Mouse (Mus musculus) CH12.LX (cell line): ENCODE measurements around the gene Patj.

ENCODE experiments used
- CHD2 ChIP-seq: IDR thresholded peaks from 2 replicates; pipeline ENCODE4 v1.6.1; 2011; ENCODE audit warnings: low read length, improper control_type of control experiment
- CTCF ChIP-seq, 2 experiments: IDR thresholded peaks in 1 of 2; conservative IDR thresholded peaks in 1 of 2; 2 replicates each; pipeline ENCODE4 v1.5.1; 2011 to 2012; ENCODE audit warnings: low read depth in 2 of 2, low read length in 2 of 2, improper control_type of control experiment in 1 of 2, inconsistent platforms in 1 of 2, mild to moderate bottlenecking in 1 of 2, moderate library complexity in 1 of 2
- EP300 ChIP-seq: IDR thresholded peaks from 2 replicates; pipeline ENCODE4 v1.6.1; 2011; ENCODE audit warnings: low read length, improper control_type of control experiment
- MAZ ChIP-seq: IDR thresholded peaks from 2 replicates; pipeline ENCODE4 v1.6.1; 2012; ENCODE audit warnings: low read depth, mild to moderate bottlenecking, inconsistent platforms, low read length, improper control_type of control experiment, moderate library complexity
- MYC ChIP-seq: IDR thresholded peaks from 2 replicates; pipeline ENCODE4 v1.6.1; 2011; ENCODE audit warnings: low read depth, mild to moderate bottlenecking, improper control_type of control experiment, low read length
- POLR2A ChIP-seq: IDR thresholded peaks from 2 replicates; pipeline ENCODE4 v1.6.1; 2011; ENCODE audit warnings: low read depth, mild to moderate bottlenecking, improper control_type of control experiment, low read length
- RCOR1 ChIP-seq: conservative IDR thresholded peaks from 2 replicates; pipeline ENCODE4 v1.6.1; 2012; ENCODE audit warnings: low read depth, mild to moderate bottlenecking, inconsistent platforms, low read length, improper control_type of control experiment
- SIN3A ChIP-seq: IDR thresholded peaks from 2 replicates; pipeline ENCODE4 v1.6.1; 2012; ENCODE audit warnings: low read length, improper control_type of control experiment, inconsistent platforms
- ZNF384 ChIP-seq: IDR thresholded peaks from 2 replicates; pipeline ENCODE4 v1.6.1; 2012; ENCODE audit warnings: low read depth, low read length, improper control_type of control experiment, inconsistent platforms

DNA sequence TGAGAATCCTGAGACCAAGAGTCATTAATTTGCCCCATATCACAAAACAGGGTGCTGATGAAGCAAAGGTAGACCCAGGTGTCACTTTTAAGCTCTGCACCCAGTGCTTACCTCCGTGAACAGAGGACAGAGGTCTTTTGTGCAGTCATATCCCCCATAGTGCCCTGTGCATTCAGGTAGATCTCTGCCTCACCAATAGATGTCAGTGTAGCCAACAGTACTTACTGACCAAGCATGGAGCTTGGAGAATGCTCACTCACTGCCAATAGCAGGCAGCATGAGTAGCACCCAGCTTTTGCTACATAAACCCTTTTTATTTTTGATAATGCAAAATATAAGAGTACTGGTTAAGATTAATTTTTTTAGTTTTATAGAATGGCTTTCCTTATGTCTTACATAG lies 149.8 kb downstream of the Patj start:
- no peak for TF ChIP-seq SIN3A
- TF ChIP-seq CTCF (conservative IDR thresholded peaks at IDR 0.05 in 1 of 2, IDR thresholded peaks at IDR 0.05 in 1 of 2; ENCODE audit: low read depth in 2 of 2, low read length in 2 of 2): no peak
- no peak for TF ChIP-seq MYC
- no peak for TF ChIP-seq POLR2A
- TF ChIP-seq EP300: no peak
- no peak for TF ChIP-seq ZNF384
- TF ChIP-seq CHD2: no peak
- no peak for TF ChIP-seq RCOR1
- no peak for TF ChIP-seq MAZ
